Mouse (Mus musculus): Measurements from ENCODE around the gene Uvrag.
"Not testable (repeated sequence)": the region's sequence is repeated elsewhere in the genome, so short reads cannot be mapped to it uniquely, and the experiment has no call there.

The Uvrag gene

GRCm38 (mm10) chr7:99094336-99094735 lies 46.6 kb downstream of the Uvrag start:
- DNase-seq: no peak

DNA sequence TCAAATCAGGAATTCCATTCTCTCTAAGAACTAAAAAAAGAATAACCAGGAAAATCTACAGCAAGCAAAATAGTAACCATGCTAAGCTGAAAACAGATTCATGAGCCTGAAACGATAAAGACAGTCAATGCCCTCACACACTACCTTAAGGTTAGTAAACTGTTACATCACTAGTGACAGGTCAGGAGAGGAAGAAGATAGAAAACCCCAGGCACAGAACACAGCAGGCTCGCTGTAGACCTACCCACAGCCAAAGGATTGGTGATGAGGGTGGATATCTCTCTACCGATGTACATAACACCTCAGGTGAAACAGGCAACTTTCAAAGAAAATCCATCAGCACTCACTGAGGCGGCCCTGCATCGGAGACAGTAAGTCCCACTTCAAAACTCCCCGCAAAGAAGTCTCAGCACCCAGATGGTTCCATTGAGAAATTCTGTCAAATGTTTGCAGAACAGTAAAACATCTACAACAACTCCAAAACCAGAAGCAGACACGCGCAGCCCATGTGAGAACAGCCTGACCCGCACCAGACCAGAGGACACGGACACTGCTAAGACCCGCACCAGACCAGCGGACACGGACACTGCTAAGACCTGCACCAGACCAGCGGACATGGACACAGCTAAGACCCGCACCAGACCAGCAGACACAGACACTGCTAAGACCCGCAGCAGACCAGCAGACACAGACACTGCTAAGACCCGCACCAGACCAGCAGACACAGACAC lies 48.9 kb downstream of the Uvrag start:
- DNase-seq: no peak

DNA sequence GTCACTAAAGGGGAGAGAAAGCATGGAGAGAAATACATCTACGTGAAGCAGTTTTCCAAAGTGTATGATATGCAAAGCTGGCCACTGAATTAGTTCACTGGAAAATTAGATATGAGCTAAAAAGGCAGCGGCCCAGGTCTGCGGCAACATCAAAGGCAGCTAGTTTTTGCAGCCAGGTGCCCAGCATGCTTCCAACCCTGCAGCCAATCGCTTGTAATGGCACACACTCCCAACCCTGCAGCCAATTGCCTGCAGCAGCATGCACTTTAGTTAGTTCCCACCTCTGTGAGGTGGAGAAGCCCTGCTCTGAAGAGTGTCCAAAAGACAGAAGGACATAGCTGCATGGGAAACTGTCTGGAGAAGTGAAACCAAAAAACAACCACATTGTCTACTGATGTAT lies 51.2 kb downstream of the Uvrag start:
- DNase-seq: no peak

DNA sequence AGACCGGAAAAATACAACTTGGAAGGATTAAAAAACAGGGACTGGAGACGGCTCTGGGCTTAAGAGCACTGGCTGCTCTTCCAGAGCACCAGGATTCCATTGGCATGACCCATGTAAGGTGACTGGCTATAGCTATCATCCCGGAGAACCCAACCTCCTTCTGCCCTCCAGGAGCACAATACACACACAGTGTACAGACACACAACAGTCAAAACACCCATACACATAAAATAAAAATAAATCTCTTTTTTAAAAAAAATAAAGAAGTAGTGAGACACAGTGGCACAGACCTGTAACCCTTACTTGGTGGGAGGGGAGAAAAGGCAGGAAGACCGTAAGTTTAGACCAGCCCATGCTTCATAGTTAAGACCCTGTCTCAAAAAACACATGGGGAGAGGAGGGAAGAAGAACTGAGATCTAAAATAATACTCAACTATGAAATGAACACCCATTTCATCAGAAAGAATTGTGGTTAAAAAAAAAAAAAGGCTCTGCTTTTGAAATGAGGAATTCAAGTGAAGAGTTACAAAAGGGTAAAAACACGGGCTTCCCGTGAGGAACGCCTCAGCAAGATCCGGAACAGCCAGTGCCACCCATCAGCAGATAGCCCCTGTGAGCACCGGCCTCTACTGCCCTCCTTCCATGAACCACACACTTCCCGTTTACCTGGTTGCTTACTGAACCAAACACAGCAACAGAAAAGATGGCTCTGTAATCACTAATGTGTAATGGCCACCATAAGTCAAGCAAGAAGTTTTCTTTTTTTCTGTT lies 52.2 kb downstream of the Uvrag start:
- DNase-seq: no peak

DNA sequence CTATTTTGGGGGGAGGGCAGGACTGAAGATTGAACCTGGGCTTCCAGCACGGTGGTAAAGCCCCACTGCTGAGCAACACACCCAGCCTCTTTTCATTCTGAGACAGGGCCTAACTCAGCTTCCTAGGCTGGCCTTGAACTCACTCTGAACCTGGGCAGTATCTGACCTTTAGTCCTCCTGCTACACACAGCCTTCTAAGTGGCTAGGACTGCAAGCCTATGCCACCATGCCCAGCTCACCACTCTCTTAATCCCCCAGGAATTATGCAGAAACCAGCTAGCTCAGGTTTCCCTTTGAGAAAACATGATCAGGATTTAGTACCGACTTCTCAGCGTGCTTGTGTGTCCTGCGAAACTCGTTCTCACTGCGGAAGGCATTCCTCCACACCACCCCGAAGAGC lies 53.4 kb downstream of the Uvrag start:
- no peak for DNase-seq

DNA sequence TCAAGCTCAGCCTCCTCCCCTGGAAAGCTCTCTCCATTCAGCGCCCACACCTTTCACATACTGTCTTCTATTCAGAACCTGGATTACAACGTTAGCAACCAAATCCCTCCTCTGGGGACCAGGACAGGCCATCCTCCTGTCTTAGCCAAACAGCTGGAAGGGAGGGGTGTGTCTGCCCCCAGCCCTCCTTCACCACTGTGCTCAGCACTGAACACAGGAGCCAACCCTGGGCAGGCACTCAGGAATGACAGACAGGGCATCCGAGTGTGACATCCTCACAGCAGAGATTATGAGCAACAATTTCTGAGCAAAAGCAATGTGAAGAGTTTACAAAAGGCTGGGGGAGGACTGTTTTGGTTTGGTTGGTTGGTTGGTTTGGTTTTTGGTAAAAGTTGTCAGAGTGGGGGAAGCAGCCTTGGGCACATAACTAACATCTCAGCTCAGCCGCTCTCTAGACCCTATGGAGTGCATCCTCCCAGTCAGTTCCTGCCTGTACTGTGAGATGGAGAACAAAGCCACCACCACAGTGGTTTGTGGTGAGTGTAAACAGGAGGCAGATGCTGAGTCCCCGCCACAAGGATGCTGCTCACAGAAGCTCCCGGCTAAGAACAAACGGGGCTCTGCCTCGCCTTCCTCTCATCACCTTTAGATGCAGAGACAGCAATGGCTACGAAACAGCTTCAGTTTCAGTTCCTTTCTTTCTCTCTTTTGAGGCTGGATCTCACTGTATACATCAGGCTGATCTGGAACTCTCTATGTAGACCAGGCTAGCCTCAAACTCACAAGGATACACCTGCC lies 54.1 kb downstream of the Uvrag start:
- DNase-seq: no peak

GRCm38 (mm10) chr7:99085249-99085648 lies 55.7 kb downstream of the Uvrag start:
- DNase-seq: peak; percentile 27 to 49

DNA sequence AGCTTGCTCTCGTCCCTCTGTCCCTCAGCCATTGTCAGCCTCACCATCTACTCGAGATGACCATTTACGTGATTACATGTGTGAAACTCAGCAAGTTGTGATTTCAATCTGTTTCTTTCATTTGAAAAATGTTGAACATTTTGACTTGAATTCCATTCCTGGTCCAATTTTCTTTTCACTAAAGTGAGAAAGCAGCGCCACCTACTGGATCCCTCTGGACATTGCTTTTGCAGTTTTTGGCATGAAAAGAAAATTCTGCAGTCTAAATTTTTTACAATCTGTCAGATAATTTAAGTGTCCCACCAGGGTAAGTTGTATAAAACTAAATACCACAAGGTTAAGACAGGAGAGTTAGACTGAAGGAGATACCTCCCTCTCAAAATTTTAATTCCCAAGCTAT lies 61.4 kb downstream of the Uvrag start:
- peak in 1 of 2 experiments; percentile 45 for DNase-seq

GRCm38 (mm10) chr7:99078805-99079204 lies 62.1 kb downstream of the Uvrag start:
- no peak for DNase-seq

GRCm38 (mm10) chr7:99077234-99077633 lies 63.7 kb downstream of the Uvrag start:
- peak; percentile 39 to 44 for DNase-seq

GRCm38 (mm10) chr7:99075101-99075500 lies 65.8 kb downstream of the Uvrag start:
- DNase-seq: no peak

DNA sequence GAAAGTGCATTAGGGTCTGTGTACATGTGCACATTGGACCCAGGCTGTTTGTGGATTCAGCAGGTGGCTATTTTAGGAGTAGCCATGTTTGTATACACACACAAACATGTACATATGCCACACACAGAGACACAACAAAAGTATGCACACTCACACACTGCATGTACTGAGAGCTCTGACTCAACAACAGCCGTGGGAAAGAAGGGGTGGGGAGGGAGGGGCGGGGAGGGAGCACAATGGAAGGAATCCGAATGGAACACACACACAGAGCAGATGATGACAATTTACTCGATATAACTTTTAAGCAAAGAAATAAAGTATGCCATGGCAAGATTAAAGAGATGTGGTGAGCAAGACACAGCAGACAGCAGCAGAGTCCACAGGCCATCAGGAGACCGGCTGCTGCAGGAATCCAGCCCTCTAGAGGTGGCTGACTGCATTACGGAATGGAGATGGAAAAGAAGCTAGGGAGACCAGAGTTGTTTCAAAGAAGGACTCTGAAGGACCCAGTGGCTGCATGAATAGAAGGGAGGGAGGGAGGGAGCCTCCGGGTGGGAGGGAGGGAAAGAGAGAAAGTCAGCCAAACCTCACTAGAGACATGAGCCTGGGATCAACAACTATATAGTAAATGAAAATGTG lies 67.1 kb downstream of the Uvrag start:
- DNase-seq: no peak

GRCm38 (mm10) chr7:99067710-99068109 lies 73.2 kb downstream of the Uvrag start:
- no peak for DNase-seq

DNA sequence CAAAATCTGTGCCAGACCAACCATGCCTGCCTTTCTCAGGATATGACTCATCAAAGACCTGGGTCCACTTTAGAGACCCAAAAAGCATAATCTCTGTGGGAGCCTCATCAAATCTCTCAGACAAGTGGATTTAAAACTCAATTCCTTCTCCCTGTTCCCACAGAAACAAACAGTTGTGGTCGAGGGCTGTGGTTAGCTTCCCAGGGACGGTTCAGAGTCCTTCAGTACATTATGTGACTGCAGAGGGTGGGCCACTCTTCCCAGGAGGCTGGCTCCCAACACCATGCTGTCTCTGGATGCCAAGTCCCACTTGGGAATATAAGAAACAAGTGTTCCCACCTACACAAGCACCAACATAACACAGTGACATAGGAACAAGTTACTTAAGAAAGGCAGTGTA lies 75.0 kb downstream of the Uvrag start:
- no peak for DNase-seq

DNA sequence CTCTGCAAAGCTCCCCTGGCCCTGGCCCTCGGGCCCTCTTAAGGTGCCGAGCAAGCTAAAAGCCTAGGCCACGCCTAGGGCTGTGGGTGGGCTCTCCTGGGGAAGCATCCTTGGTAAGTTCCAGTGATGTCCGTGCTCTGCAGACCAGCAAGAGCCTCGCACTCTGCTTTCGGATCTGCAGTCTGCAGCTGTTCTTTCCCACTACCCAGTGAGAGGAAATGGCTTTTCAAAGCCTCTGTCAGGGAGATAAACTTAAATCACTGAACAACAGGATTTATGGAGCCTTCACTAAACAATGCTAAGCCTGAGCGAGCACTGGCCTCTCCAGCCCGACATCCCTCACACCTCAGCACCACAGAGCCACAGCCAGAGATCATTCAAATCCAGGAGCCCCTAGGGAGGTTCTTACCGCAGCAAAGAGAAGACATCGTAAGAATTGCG lies 75.5 kb downstream of the Uvrag start:
- DNase-seq: no peak

DNA sequence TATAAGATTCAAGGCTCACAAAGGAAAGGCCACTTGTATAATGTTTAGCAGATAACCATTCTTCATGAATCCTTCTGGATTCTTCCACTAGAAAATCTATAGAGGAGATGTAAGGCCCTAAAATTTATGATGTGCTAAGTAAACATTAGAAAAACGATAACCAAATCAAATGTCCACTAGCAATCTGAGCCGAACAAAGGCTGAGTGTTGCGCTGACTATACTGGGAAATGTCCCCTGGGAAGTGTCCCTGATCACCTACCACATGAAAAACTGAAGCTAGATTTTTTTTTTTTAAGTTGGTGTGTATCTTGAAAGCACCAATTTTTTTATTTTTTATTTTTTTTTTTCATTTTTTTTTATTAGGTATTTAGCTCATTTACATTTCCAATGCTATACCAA lies 76.1 kb downstream of the Uvrag start:
- DNase-seq: no peak

- DNase-seq: not testable (repeated sequence)
Measured at GRCm38 (mm10) chr7:99062263-99062662, 78.7 kb downstream of the Uvrag start.

DNA sequence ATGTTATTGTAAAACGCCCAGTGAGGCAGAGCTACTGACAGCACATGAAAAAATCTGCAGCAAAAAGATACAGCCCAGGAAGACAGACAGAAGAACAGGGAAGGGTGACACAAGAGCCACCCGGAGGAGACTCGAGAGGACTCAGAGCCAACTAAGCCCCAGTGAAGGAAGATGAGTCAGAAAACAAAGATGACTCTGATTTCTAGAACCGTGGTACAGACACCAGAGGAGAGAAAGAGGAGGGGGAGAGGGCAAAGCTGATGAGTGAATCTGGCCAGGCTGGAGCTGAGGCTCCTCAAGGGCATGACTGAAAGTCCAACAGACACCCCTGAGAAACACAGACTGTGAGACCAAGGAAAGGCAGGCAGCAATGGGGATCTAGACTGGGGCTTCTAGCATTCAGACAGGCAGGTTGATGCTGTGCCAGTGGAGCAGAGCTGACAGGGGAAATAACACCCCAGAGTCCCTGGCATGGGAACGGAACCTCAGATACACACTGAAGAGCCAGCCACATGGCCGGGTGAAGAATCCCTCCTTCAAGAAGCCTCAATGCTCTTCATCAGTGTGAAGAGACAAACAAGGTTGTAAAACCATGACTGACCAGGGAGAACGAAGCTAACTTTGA lies 79.8 kb downstream of the Uvrag start:
- no peak for DNase-seq

- DNase-seq: no peak
Measured at GRCm38 (mm10) chr7:99060476-99060875, 80.5 kb downstream of the Uvrag start.

DNA sequence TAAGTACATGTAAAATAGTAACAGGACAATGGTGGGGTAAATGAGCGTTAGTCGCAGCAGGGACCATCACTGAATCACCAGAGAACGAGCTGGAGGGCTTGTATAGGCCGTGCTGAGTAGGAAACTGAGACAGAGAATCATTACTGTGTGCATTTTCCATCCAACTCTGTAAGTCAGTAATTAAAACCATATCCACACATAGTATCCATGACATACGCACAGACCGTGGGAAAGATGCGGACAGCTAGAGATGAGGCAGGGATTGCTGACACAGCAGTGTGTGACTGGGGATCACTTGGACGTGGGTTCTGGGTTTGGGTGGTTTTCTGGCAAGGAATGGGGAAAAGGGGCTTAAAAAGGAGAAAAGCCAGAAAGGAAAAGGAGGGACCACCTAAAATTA lies 81.0 kb downstream of the Uvrag start:
- DNase-seq: no peak

DNA sequence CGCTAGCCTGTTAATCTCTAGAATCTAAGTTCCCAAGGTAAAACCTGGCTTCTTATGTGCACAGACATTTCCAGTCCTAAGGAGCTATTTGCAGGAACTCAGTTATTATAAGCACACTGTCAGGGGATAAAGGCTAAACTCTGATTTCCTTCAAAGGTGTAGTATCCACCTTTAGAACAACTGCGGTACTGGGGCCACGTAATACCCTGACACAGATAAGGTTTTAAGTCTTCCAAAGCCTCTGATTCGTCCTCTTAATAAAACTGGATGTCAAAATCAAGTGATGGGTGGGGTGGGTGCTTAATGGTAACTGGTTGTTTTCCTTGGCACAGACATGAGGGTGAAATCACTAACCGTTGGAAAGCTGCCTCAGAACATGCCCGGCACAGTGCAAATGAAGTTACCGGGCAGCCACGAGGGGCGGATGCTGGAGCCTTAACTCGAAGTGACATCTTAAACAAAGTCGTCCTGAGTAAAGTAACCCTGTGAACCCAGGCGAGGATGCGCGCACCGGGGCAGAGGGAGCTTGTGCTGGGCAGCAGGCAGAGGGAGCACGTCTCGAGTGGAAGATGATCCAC lies 83.8 kb downstream of the Uvrag start:
- peak; percentile 54 to 64 for DNase-seq

GRCm38 (mm10) chr7:99053626-99054025 lies 87.3 kb downstream of the Uvrag start:
- DNase-seq: no peak
